29 mouse cellular contexts compared by ENCODE assay signal in genomic region chr17:88582999-88583398, GRCm38 (mm10). TPM values are rescaled to one million over a fixed set of nuclear protein-coding genes. Genes with fewer than 3 reads are reported as not detected.
DNase-seq lines count a peak whose midpoint lies in the region; ATAC-seq and TF ChIP-seq lines count a peak whose summit lies in the region.
"Had no signal": no experiment of that assay in that cellular context is flagged by ENCODE, and none has a peak within 500 bp of the region (broad histone marks: within the 10 kb centered on the region; RNA-seq: fewer than 3 reads in every experiment).

No protein-coding gene starts in this region.

- H3K4me3 ChIP-seq in intestine, embryonic 14.5 days (ENCODE audit: low read depth, low read length) = no peak overlapping the region
- H3K4me3 ChIP-seq in intestine, postnatal 0 days (ENCODE audit: low read depth, low read length) = no peak overlapping the region
- no peak overlapping the region for H3K4me3 ChIP-seq in bone marrow, adult 2 months (replicated peaks; ENCODE audit: control insufficient read depth, low read depth, low read length)
- no peak overlapping the region for H3K4me3 ChIP-seq in lung, postnatal 0 days (ENCODE audit: low read depth, low read length)
- H3K4me3 ChIP-seq in stomach, embryonic 16.5 days (replicated peaks; ENCODE audit: low read length) = no peak overlapping the region
- H3K4me3 ChIP-seq in kidney, embryonic 15.5 days (replicated peaks) = no peak overlapping the region
- H3K4me3 ChIP-seq: forebrain, embryonic 13.5 days; hindbrain, embryonic 13.5 days; limb, embryonic 10.5 days; limb, embryonic 15.5 days had no signal

- no peak for TF ChIP-seq CTCF in intestine, postnatal 0 days (IDR thresholded peaks at IDR 0.05; ENCODE audit: low read depth)
- no peak for TF ChIP-seq CTCF in bone marrow, adult 2 months (IDR thresholded peaks at IDR 0.05; ENCODE audit: control insufficient read depth, insufficient read depth, low read length)
- no peak for TF ChIP-seq CTCF in lung, postnatal 0 days (IDR thresholded peaks at IDR 0.05)

- DNase-seq in intestine, embryonic 14.5 days (ENCODE audit: low spot score) = no peak
- DNase-seq in lung, postnatal 0 days (ENCODE audit: low spot score) = peak; percentile 80
- DNase-seq in layer of hippocampus, adult 9-10 months (ENCODE audit: low spot score) = no peak
- DNase-seq: adrenal gland, adult 2 months; adrenal gland, postnatal 36 days; cerebellum, adult 2 months; cerebellum, postnatal 14 days; gastrocnemius, postnatal 10 days; heart, adult 11 months; heart, postnatal 4 days; kidney, adult 2 months; kidney, postnatal 4 days; layer of hippocampus, postnatal 36 days; midbrain, embryonic 14.5 days; right cerebral cortex, postnatal 14 days had no signal

- H3K27me3 ChIP-seq in intestine, embryonic 14.5 days (replicated peaks; ENCODE audit: control insufficient read depth, insufficient read depth, low read length) = no peaks in the 10 kb centered on the region
- H3K27me3 ChIP-seq in intestine, postnatal 0 days (replicated peaks; ENCODE audit: control insufficient read depth, insufficient read depth, low read length) = no peaks in the 10 kb centered on the region
- H3K27me3 ChIP-seq in lung, postnatal 0 days (replicated peaks; ENCODE audit: insufficient read depth, low read length) = no peaks in the 10 kb centered on the region
- no peaks in the 10 kb centered on the region for H3K27me3 ChIP-seq in stomach, embryonic 16.5 days (ENCODE audit: control insufficient read depth, insufficient read depth, low read length)
- H3K27me3 ChIP-seq in kidney, embryonic 15.5 days = no peaks in the 10 kb centered on the region
- H3K27me3 ChIP-seq: CH12.LX; forebrain, embryonic 13.5 days; hindbrain, embryonic 13.5 days; limb, embryonic 15.5 days had no signal

- H3K36me3 ChIP-seq in intestine, embryonic 14.5 days (ENCODE audit: control insufficient read depth, insufficient read depth, low read length) = peaks cover 72% of the 10 kb centered on the region
- H3K36me3 ChIP-seq in intestine, postnatal 0 days (ENCODE audit: control insufficient read depth, insufficient read depth) = peaks cover 63% of the 10 kb centered on the region
- peaks cover 1% of the 10 kb centered on the region; the same call in 1 of the 2 replicates for H3K36me3 ChIP-seq in lung, postnatal 0 days (ENCODE audit: insufficient read depth, low read length)
- peaks cover 18% of the 10 kb centered on the region for H3K36me3 ChIP-seq in stomach, embryonic 16.5 days (ENCODE audit: control insufficient read depth, insufficient read depth, low read length)
- peaks cover 85% of the 10 kb centered on the region for H3K36me3 ChIP-seq in kidney, embryonic 15.5 days

- no peak overlapping the region for H3K27ac ChIP-seq in intestine, embryonic 14.5 days (ENCODE audit: low read depth)
- no peak overlapping the region for H3K27ac ChIP-seq in intestine, postnatal 0 days (ENCODE audit: low read depth, low read length)
- 0 out of 2 replicates have a peak overlapping the region, but pooled peaks have one; percentile 3 for H3K27ac ChIP-seq in bone marrow, adult 2 months (ENCODE audit: control insufficient read depth, insufficient read depth, low read depth, low read length, poor library complexity)
- H3K27ac ChIP-seq in lung, postnatal 0 days (ENCODE audit: low read length) = peak overlapping the region; percentile 76
- peak overlapping the region; percentile 66 for H3K27ac ChIP-seq in stomach, embryonic 16.5 days (ENCODE audit: low read length)
- H3K27ac ChIP-seq in kidney, embryonic 15.5 days = no peak overlapping the region
- H3K27ac ChIP-seq: forebrain, embryonic 13.5 days; hindbrain, embryonic 13.5 days; kidney, postnatal 0 days; limb, embryonic 10.5 days; limb, embryonic 15.5 days; liver, embryonic 14.5 days; macrophage had no signal

- 83% methylated on average over 11 of the region's 11 CpGs for WGBS in intestine, embryonic 14.5 days
- WGBS in intestine, postnatal 0 days = 60% methylated on average over 11 of the region's 11 CpGs
- 93% methylated on average over 11 of the region's 11 CpGs for WGBS in bone marrow, adult 2 months
- WGBS in lung, postnatal 0 days = 43% methylated on average over 11 of the region's 11 CpGs
- WGBS in stomach, embryonic 16.5 days = 72% methylated on average over 11 of the region's 11 CpGs
- 76% methylated on average over 11 of the region's 11 CpGs for WGBS in kidney, embryonic 15.5 days

- H3K4me1 ChIP-seq in intestine, embryonic 14.5 days (replicated peaks; ENCODE audit: control insufficient read depth, insufficient read depth, low read length) = peaks cover 11% of the 10 kb centered on the region
- H3K4me1 ChIP-seq in intestine, postnatal 0 days (replicated peaks; ENCODE audit: control insufficient read depth, insufficient read depth, low read length) = no peaks in the 10 kb centered on the region
- peaks cover 2% of the 10 kb centered on the region; the same call in 1 of the 2 replicates for H3K4me1 ChIP-seq in bone marrow, adult 2 months (ENCODE audit: control insufficient read depth, insufficient read depth, low read length)
- H3K4me1 ChIP-seq in lung, postnatal 0 days (ENCODE audit: insufficient read depth, low read depth, low read length) = 0 out of 2 replicates have a peak, but pooled peaks cover 13% of the 10 kb centered on the region
- H3K4me1 ChIP-seq in stomach, embryonic 16.5 days (ENCODE audit: control insufficient read depth, insufficient read depth, low read length) = peaks cover 8% of the 10 kb centered on the region; the same call in 1 of the 2 replicates
- H3K4me1 ChIP-seq in kidney, embryonic 15.5 days = no peaks in the 10 kb centered on the region
- H3K4me1 ChIP-seq: forebrain, embryonic 13.5 days; hindbrain, embryonic 13.5 days; limb, embryonic 15.5 days had no signal

- TF ChIP-seq POLR2A in bone marrow, adult 2 months (IDR thresholded peaks at IDR 0.05; ENCODE audit: borderline replicate concordance, control insufficient read depth, low read depth, low read length) = no peak

- no peaks in the 10 kb centered on the region for H3K9me3 ChIP-seq in intestine, embryonic 14.5 days (ENCODE audit: control insufficient read depth, low read length)
- H3K9me3 ChIP-seq in intestine, postnatal 0 days (ENCODE audit: control insufficient read depth) = no peaks in the 10 kb centered on the region
- no peaks in the 10 kb centered on the region for H3K9me3 ChIP-seq in lung, postnatal 0 days (ENCODE audit: low read length)
- no peaks in the 10 kb centered on the region for H3K9me3 ChIP-seq in stomach, embryonic 16.5 days (replicated peaks; ENCODE audit: control insufficient read depth, low read length)
- H3K9me3 ChIP-seq in kidney, embryonic 15.5 days (replicated peaks) = no peaks in the 10 kb centered on the region
- H3K9me3 ChIP-seq: forebrain, embryonic 13.5 days; hindbrain, embryonic 13.5 days; limb, embryonic 10.5 days; limb, embryonic 15.5 days had no signal

- no peak for TF ChIP-seq EP300 in lung, postnatal 0 days (IDR thresholded peaks at IDR 0.05)

- no peak overlapping the region for H3K9ac ChIP-seq in intestine, embryonic 14.5 days (ENCODE audit: low read length)
- H3K9ac ChIP-seq in intestine, postnatal 0 days (ENCODE audit: low read depth, low read length) = no peak overlapping the region
- H3K9ac ChIP-seq in lung, postnatal 0 days (replicated peaks; ENCODE audit: low read depth) = no peak overlapping the region
- H3K9ac ChIP-seq in stomach, embryonic 16.5 days (ENCODE audit: low read length) = peak overlapping the region; percentile 28; the same call in 1 of the 2 replicates
- no peak overlapping the region for H3K9ac ChIP-seq in kidney, embryonic 15.5 days
- H3K9ac ChIP-seq: forebrain, embryonic 13.5 days; hindbrain, embryonic 13.5 days; limb, embryonic 15.5 days; liver, embryonic 14.5 days had no signal

- no peak overlapping the region for H3K4me2 ChIP-seq in intestine, embryonic 14.5 days (ENCODE audit: low read length)
- no peak overlapping the region for H3K4me2 ChIP-seq in intestine, postnatal 0 days (replicated peaks; ENCODE audit: low read depth)
- H3K4me2 ChIP-seq in lung, postnatal 0 days (replicated peaks; ENCODE audit: low read depth, low read length) = peak overlapping the region; percentile 27; the same call in 1 of the 2 replicates
- 0 out of 2 replicates have a peak overlapping the region, but pooled peaks have one; percentile 25 for H3K4me2 ChIP-seq in stomach, embryonic 16.5 days (ENCODE audit: low read depth, low read length)
- no peak overlapping the region for H3K4me2 ChIP-seq in kidney, embryonic 15.5 days
- H3K4me2 ChIP-seq: forebrain, embryonic 13.5 days; heart, embryonic 11.5 days; hindbrain, embryonic 13.5 days; limb, embryonic 15.5 days had no signal

- peak; percentile 63 for ATAC-seq in intestine, embryonic 14.5 days (replicated peaks; ENCODE audit: low FRiP score, low TSS enrichment, low read depth)
- ATAC-seq in intestine, postnatal 0 days = no peak
- peak; percentile 80 for ATAC-seq in lung, postnatal 0 days
- ATAC-seq in stomach, embryonic 16.5 days (ENCODE audit: insufficient read depth, low FRiP score) = no peak
- no peak; the same call in 1 of the 2 replicates for ATAC-seq in kidney, embryonic 15.5 days (replicated peaks; ENCODE audit: low FRiP score)
- ATAC-seq: activated CD4-positive, CD25-positive, alpha-beta regulatory T cell, adult 4 months; forebrain, embryonic 13.5 days had no signal

RNA-seq across cellular contexts. Expression of gene Ston1, which starts 14.5 kb away (rescaled TPM):
- 9.9 and 10.7 TPM in 2 replicates for polyA plus RNA-seq in intestine, embryonic 14.5 days (2014; fragmentation: Nextera tagmentation; extraction: Ambion mirVana)
- polyA plus RNA-seq in intestine, postnatal 0 days (2015; fragmentation: Nextera tagmentation; extraction: Ambion mirVana) = 3.7 and 3.9 TPM in 2 replicates
- 0.80 TPM in 1 of 2 replicates, not detected in the other for polyA plus RNA-seq in bone marrow, adult 2 months (2011; ENCODE audit: insufficient read depth, insufficient read length, low replicate concordance, missing spikeins)
- 6.4 and 6.9 TPM in 2 replicates for polyA plus RNA-seq in lung, postnatal 0 days (2015; fragmentation: Nextera tagmentation; extraction: Ambion mirVana)
- 2.5 and 5.3 TPM in 2 replicates for polyA plus RNA-seq in stomach, embryonic 16.5 days (2015; fragmentation: Nextera tagmentation; extraction: Ambion mirVana)
- 7.7 and 8.0 TPM in 2 replicates for polyA plus RNA-seq in kidney, embryonic 15.5 days (2015; fragmentation: Nextera tagmentation; extraction: Ambion mirVana)

RNA-seq across cellular contexts. Expression of gene Ppp1r21, which starts 53.1 kb away (rescaled TPM):
- 29.5 and 30.1 TPM in 2 replicates for polyA plus RNA-seq in intestine, embryonic 14.5 days (2014; fragmentation: Nextera tagmentation; extraction: Ambion mirVana)
- 25.8 and 27.2 TPM in 2 replicates for polyA plus RNA-seq in intestine, postnatal 0 days (2015; fragmentation: Nextera tagmentation; extraction: Ambion mirVana)
- 24.1 and 26.5 TPM in 2 replicates for polyA plus RNA-seq in bone marrow, adult 2 months (2011; ENCODE audit: insufficient read depth, insufficient read length, low replicate concordance, missing spikeins)
- polyA plus RNA-seq in lung, postnatal 0 days (2015; fragmentation: Nextera tagmentation; extraction: Ambion mirVana) = 18.6 TPM in 2 replicates
- 19.6 and 21.8 TPM in 2 replicates for polyA plus RNA-seq in stomach, embryonic 16.5 days (2015; fragmentation: Nextera tagmentation; extraction: Ambion mirVana)
- polyA plus RNA-seq in kidney, embryonic 15.5 days (2015; fragmentation: Nextera tagmentation; extraction: Ambion mirVana) = 26.4 and 26.8 TPM in 2 replicates

Comparison
In these comparisons a context has a peak if more than half of its experiments do, and no peak if none do; other contexts are left out.
1. ATAC-seq: peak in intestine, embryonic 14.5 days (single experiment) and lung, postnatal 0 days (single experiment); none in intestine, postnatal 0 days (single experiment), stomach, embryonic 16.5 days (single experiment) and kidney, embryonic 15.5 days (single experiment).
2. H3K27ac ChIP-seq: peak in bone marrow, adult 2 months (single experiment), lung, postnatal 0 days (single experiment) and stomach, embryonic 16.5 days (single experiment); none in intestine, embryonic 14.5 days (single experiment), intestine, postnatal 0 days (single experiment) and kidney, embryonic 15.5 days (single experiment).
3. H3K4me2 ChIP-seq: peak in lung, postnatal 0 days (single experiment) and stomach, embryonic 16.5 days (single experiment); none in intestine, embryonic 14.5 days (single experiment), intestine, postnatal 0 days (single experiment) and kidney, embryonic 15.5 days (single experiment).